Mouse (Mus musculus) stomach, embryonic 15.5 days (tissue): Measurements from ENCODE around the gene Col24a1. TPM values are rescaled to one million over a fixed set of nuclear protein-coding genes. Genes with fewer than 3 reads are reported as not detected.
"Not testable (repeated sequence)": the region's sequence is repeated elsewhere in the genome, so short reads cannot be mapped to it uniquely, and the experiment has no call there.

Experiments
- ATAC-seq: fragments of 200-750 bp; cut with Nextera tagmentation; 2 replicates; pipeline ENCODE4 v1.8.0; 2017; ENCODE audit warnings: low read depth, moderate number of reproducible peaks, moderate TSS enrichment; ENCODE audit not compliant: insufficient read depth, low FRiP score
- H3K27ac ChIP-seq: fragments of 300-500 bp; sonication (generic); 2 replicates; pipeline ENCODE4 v1.5.1; 2015; ENCODE audit warnings: mild to moderate bottlenecking, inconsistent platforms
- H3K27me3 ChIP-seq: fragments of 300-500 bp; sonication (generic); replicated peaks from 2 replicates; pipeline ENCODE4 v1.6.1; 2015; ENCODE audit warnings: inconsistent platforms
- H3K36me3 ChIP-seq: fragments of 300-500 bp; sonication (generic); 2 replicates; pipeline ENCODE4 v1.6.1; 2015; ENCODE audit warnings: inconsistent platforms
- H3K4me1 ChIP-seq: fragments of 300-500 bp; sonication (generic); 2 replicates; pipeline ENCODE4 v1.6.1; 2015; ENCODE audit warnings: inconsistent platforms
- H3K4me2 ChIP-seq: fragments of 300-500 bp; sonication (generic); 2 replicates; pipeline ENCODE4 v1.6.1; 2015; ENCODE audit warnings: mild to moderate bottlenecking, inconsistent platforms
- H3K4me3 ChIP-seq: fragments of 300-500 bp; sonication (generic); replicated peaks from 2 replicates; pipeline ENCODE4 v1.5.1; 2015; ENCODE audit warnings: inconsistent platforms
- H3K9ac ChIP-seq: fragments of 300-500 bp; sonication (generic); 2 replicates; pipeline ENCODE4 v1.6.1; 2015; ENCODE audit warnings: inconsistent platforms
- H3K9me3 ChIP-seq: fragments of 300-500 bp; sonication (generic); 2 replicates; pipeline ENCODE4 v1.6.1; 2016; ENCODE audit warnings: inconsistent platforms
- WGBS: fragments of 180-500 bp; shearing (Covaris S2); methylation state at CpG from one replicate; pipeline ENCODE4 v1.1.7; 2015; 5-methylcytosine and 5-hydroxymethylcytosine counted together
- polyA plus RNA-seq: library from polyadenylated mRNA; unstranded; fragments of >200 nt; fragmentation: Nextera tagmentation; extraction: Ambion mirVana; gene quantifications from 2 replicates; pipeline ENCODE4 v1.2.1, GENCODE M21; 2015

Col24a1 gene
- polyA plus RNA-seq, 1 experiment from 2014 or later: 2.1 TPM

GRCm38 (mm10) chr3:145417809-145418208 lies 125.5 kb downstream of the Col24a1 start:
- WGBS: 65% methylated on average over 9 of the region's 9 CpGs
- ATAC-seq: no peak
- no peak overlapping the region for H3K27ac ChIP-seq
- no peak overlapping the region for H3K4me2 ChIP-seq
- no peaks in the 10 kb centered on the region for H3K4me1 ChIP-seq
- no peak overlapping the region for H3K4me3 ChIP-seq
- H3K9me3 ChIP-seq: no peaks in the 10 kb centered on the region
- no peak overlapping the region for H3K9ac ChIP-seq
- no peaks in the 10 kb centered on the region for H3K27me3 ChIP-seq
- no peaks in the 10 kb centered on the region for H3K36me3 ChIP-seq

GRCm38 (mm10) chr3:145420421-145420820 lies 128.1 kb downstream of the Col24a1 start:
- H3K27ac ChIP-seq: no peak overlapping the region
- H3K36me3 ChIP-seq: no peaks in the 10 kb centered on the region
- H3K4me1 ChIP-seq: no peaks in the 10 kb centered on the region
- no peak overlapping the region for H3K9ac ChIP-seq
- no peaks in the 10 kb centered on the region for H3K27me3 ChIP-seq
- no peak overlapping the region for H3K4me3 ChIP-seq
- no peaks in the 10 kb centered on the region for H3K9me3 ChIP-seq
- 42% methylated on average over 2 of the region's 2 CpGs for WGBS
- no peak overlapping the region for H3K4me2 ChIP-seq
- peak; percentile 50; the same call in 1 of the 2 replicates for ATAC-seq

GRCm38 (mm10) chr3:145422044-145422443 lies 129.8 kb downstream of the Col24a1 start:
- 80% methylated on average over 3 of the region's 3 CpGs for WGBS

GRCm38 (mm10) chr3:145438352-145438751 lies 146.1 kb downstream of the Col24a1 start:
- 76% methylated on average over 7 of the region's 7 CpGs for WGBS
- Histone ChIP-seq H3K9ac (no peak overlapping the region), H3K4me1 (no peaks in the 10 kb centered on the region), H3K27me3 (no peaks in the 10 kb centered on the region), H3K9me3 (no peaks in the 10 kb centered on the region), H3K27ac (no peak overlapping the region), H3K4me3 (no peak overlapping the region), H3K36me3 (no peaks in the 10 kb centered on the region), H3K4me2 (no peak overlapping the region)
- no peak for ATAC-seq

More at GRCm38 (mm10) chr3:145422044-145422443, 129.8 kb downstream of the Col24a1 start:
- Histone ChIP-seq H3K4me1 (no peaks in the 10 kb centered on the region), H3K4me2 (no peak overlapping the region), H3K9me3 (no peaks in the 10 kb centered on the region), H3K9ac (no peak overlapping the region), H3K36me3 (no peaks in the 10 kb centered on the region), H3K27me3 (no peaks in the 10 kb centered on the region), H3K27ac (no peak overlapping the region), H3K4me3 (no peak overlapping the region)
- ATAC-seq: no peak

GRCm38 (mm10) chr3:145439086-145439485 lies 146.8 kb downstream of the Col24a1 start:
- WGBS: 83% methylated on average over 7 of the region's 7 CpGs
- no peak for ATAC-seq
- H3K27me3 ChIP-seq: no peaks in the 10 kb centered on the region
- no peaks in the 10 kb centered on the region for H3K36me3 ChIP-seq
- H3K27ac ChIP-seq: no peak overlapping the region
- H3K4me2 ChIP-seq: no peak overlapping the region
- no peaks in the 10 kb centered on the region for H3K9me3 ChIP-seq
- H3K9ac ChIP-seq: no peak overlapping the region
- no peaks in the 10 kb centered on the region for H3K4me1 ChIP-seq
- H3K4me3 ChIP-seq: no peak overlapping the region

- WGBS: 58% methylated on average over 1 of the region's 1 CpGs
- H3K27me3 ChIP-seq: no peaks in the 10 kb centered on the region
Measured at GRCm38 (mm10) chr3:145440993-145441392, 148.7 kb downstream of the Col24a1 start.

GRCm38 (mm10) chr3:145442268-145442667 lies 150.0 kb downstream of the Col24a1 start:
- ATAC-seq: no peak
- WGBS: 66% methylated on average over 1 of the region's 1 CpGs
- Histone ChIP-seq H3K4me3 (no peak overlapping the region), H3K27me3 (no peaks in the 10 kb centered on the region), H3K36me3 (no peaks in the 10 kb centered on the region), H3K4me1 (no peaks in the 10 kb centered on the region), H3K27ac (no peak overlapping the region), H3K9me3 (no peaks in the 10 kb centered on the region), H3K9ac (no peak overlapping the region), H3K4me2 (no peak overlapping the region)

More at GRCm38 (mm10) chr3:145440993-145441392, 148.7 kb downstream of the Col24a1 start:
- H3K4me1 ChIP-seq: no peaks in the 10 kb centered on the region
- no peaks in the 10 kb centered on the region for H3K36me3 ChIP-seq
- ATAC-seq: no peak
- no peak overlapping the region for H3K4me3 ChIP-seq
- H3K9ac ChIP-seq: no peak overlapping the region
- H3K27ac ChIP-seq: no peak overlapping the region
- H3K4me2 ChIP-seq: no peak overlapping the region
- H3K9me3 ChIP-seq: no peaks in the 10 kb centered on the region

- WGBS: 64% methylated on average over 6 of the region's 6 CpGs
- ATAC-seq, H3K4me1 ChIP-seq, H3K4me3 ChIP-seq, H3K9ac ChIP-seq, H3K27ac ChIP-seq, H3K36me3 ChIP-seq, H3K4me2 ChIP-seq, H3K9me3 ChIP-seq, H3K27me3 ChIP-seq: not testable (repeated sequence)
Measured at GRCm38 (mm10) chr3:145443167-145443566, 150.9 kb downstream of the Col24a1 start.

GRCm38 (mm10) chr3:145457039-145457438 lies 164.8 kb downstream of the Col24a1 start:
- no peak overlapping the region for H3K4me3 ChIP-seq
- no peaks in the 10 kb centered on the region for H3K9me3 ChIP-seq
- WGBS: 76% methylated on average over 5 of the region's 5 CpGs
- H3K4me2 ChIP-seq: no peak overlapping the region
- H3K36me3 ChIP-seq: no peaks in the 10 kb centered on the region
- H3K4me1 ChIP-seq: no peaks in the 10 kb centered on the region
- H3K27me3 ChIP-seq: no peaks in the 10 kb centered on the region
- H3K9ac ChIP-seq: no peak overlapping the region
- H3K27ac ChIP-seq: no peak overlapping the region
- no peak for ATAC-seq

GRCm38 (mm10) chr3:145462351-145462750 lies 170.1 kb downstream of the Col24a1 start:
- ATAC-seq: no peak
- Histone ChIP-seq H3K27ac (no peak overlapping the region), H3K27me3 (no peaks in the 10 kb centered on the region), H3K4me2 (no peak overlapping the region), H3K9me3 (no peaks in the 10 kb centered on the region), H3K9ac (no peak overlapping the region), H3K4me1 (no peaks in the 10 kb centered on the region), H3K36me3 (no peaks in the 10 kb centered on the region), H3K4me3 (no peak overlapping the region)
- WGBS: 54% methylated on average over 7 of the region's 7 CpGs

GRCm38 (mm10) chr3:145463731-145464130 lies 171.5 kb downstream of the Col24a1 start:
- Histone ChIP-seq H3K4me1 (no peaks in the 10 kb centered on the region), H3K4me2 (no peak overlapping the region), H3K36me3 (no peaks in the 10 kb centered on the region), H3K27ac (no peak overlapping the region), H3K27me3 (no peaks in the 10 kb centered on the region), H3K9ac (no peak overlapping the region), H3K9me3 (no peaks in the 10 kb centered on the region), H3K4me3 (no peak overlapping the region)
- 78% methylated on average over 2 of the region's 2 CpGs for WGBS
- ATAC-seq: no peak

GRCm38 (mm10) chr3:145471094-145471493 lies 178.8 kb downstream of the Col24a1 start:
- no peak overlapping the region for H3K9ac ChIP-seq
- H3K27me3 ChIP-seq: no peaks in the 10 kb centered on the region
- no peak overlapping the region for H3K4me2 ChIP-seq
- H3K9me3 ChIP-seq: no peaks in the 10 kb centered on the region
- H3K27ac ChIP-seq: no peak overlapping the region
- no peak overlapping the region for H3K4me3 ChIP-seq
- no peak; the same call in 1 of the 2 replicates for ATAC-seq
- no peaks in the 10 kb centered on the region for H3K4me1 ChIP-seq
- 22% methylated on average over 4 of the region's 4 CpGs for WGBS
- H3K36me3 ChIP-seq: no peaks in the 10 kb centered on the region

- H3K36me3 ChIP-seq: no peaks in the 10 kb centered on the region
- ATAC-seq: no peak
- no peaks in the 10 kb centered on the region for H3K9me3 ChIP-seq
- no peaks in the 10 kb centered on the region for H3K27me3 ChIP-seq
- no peak overlapping the region for H3K9ac ChIP-seq
- H3K4me2 ChIP-seq: no peak overlapping the region
- H3K27ac ChIP-seq: no peak overlapping the region
- H3K4me3 ChIP-seq: no peak overlapping the region
- H3K4me1 ChIP-seq: no peaks in the 10 kb centered on the region
- 60% methylated on average over 7 of the region's 7 CpGs for WGBS
Measured at GRCm38 (mm10) chr3:145474163-145474562, 181.9 kb downstream of the Col24a1 start.
